Mouse (Mus musculus) left cerebral cortex, adult 18-20 months (tissue): ENCODE data around the gene Adcyap1r1. TPM values are rescaled to one million over a fixed set of nuclear protein-coding genes. Genes with fewer than 3 reads are reported as not detected.
A peak's percentile ranks its signal among the peaks of the same experiment; 100 is the strongest.

ENCODE experiments used
- DNase-seq, 2 experiments: peaks; one replicate each; pipeline ENCODE4 v3.0.0; 2021 to 2022; ENCODE audit warnings: low spot score in 2 of 2, mixed read lengths in 1 of 2
- total RNA-seq, 2 experiments: library from RNA; stranded (reverse); gene quantifications; 2 replicates each; pipeline ENCODE4 v1.2.3; 2021

Adcyap1r1 gene
- total RNA-seq, 2 experiments from 2014 or later = 121 to 135 TPM

GRCm38 (mm10) chr6:55448199-55448598, 3.6 kb upstream of the Adcyap1r1 start:
- peak in 1 of 2 experiments; percentile 54 for DNase-seq

GRCm38 (mm10) chr6:55448976-55449678, 2.7 kb upstream of the Adcyap1r1 start:
- no peak for DNase-seq

- no peak for DNase-seq
Observed at GRCm38 (mm10) chr6:55452381-55452780, 603 bp downstream of the Adcyap1r1 start.

GRCm38 (mm10) chr6:55453548-55453947, 1.8 kb downstream of the Adcyap1r1 start:
- DNase-seq = no peak

- DNase-seq = no peak
Observed at GRCm38 (mm10) chr6:55455641-55456040, 3.9 kb downstream of the Adcyap1r1 start.

GRCm38 (mm10) chr6:55457727-55458126, 5.9 kb downstream of the Adcyap1r1 start:
- no peak for DNase-seq

GRCm38 (mm10) chr6:55458156-55458555, 6.4 kb downstream of the Adcyap1r1 start:
- no peak for DNase-seq

GRCm38 (mm10) chr6:55459545-55460397, 8.0 kb downstream of the Adcyap1r1 start:
- DNase-seq = no peak

GRCm38 (mm10) chr6:55461141-55461540, 9.4 kb downstream of the Adcyap1r1 start:
- DNase-seq = peak in 1 of 2 experiments; percentile 56

- DNase-seq = no peak
Observed at GRCm38 (mm10) chr6:55461678-55462077, 9.9 kb downstream of the Adcyap1r1 start.

GRCm38 (mm10) chr6:55462394-55462793, 10.6 kb downstream of the Adcyap1r1 start:
- no peak for DNase-seq

- DNase-seq = no peak
Observed at GRCm38 (mm10) chr6:55463966-55464365, 12.2 kb downstream of the Adcyap1r1 start.

GRCm38 (mm10) chr6:55465311-55465710, 13.5 kb downstream of the Adcyap1r1 start:
- no peak for DNase-seq

- no peak for DNase-seq
Observed at GRCm38 (mm10) chr6:55466301-55466761, 14.6 kb downstream of the Adcyap1r1 start.

- DNase-seq = no peak
Observed at GRCm38 (mm10) chr6:55470691-55471090, 18.9 kb downstream of the Adcyap1r1 start.

GRCm38 (mm10) chr6:55472381-55472780, 20.6 kb downstream of the Adcyap1r1 start:
- no peak for DNase-seq

GRCm38 (mm10) chr6:55480988-55481387, 29.2 kb downstream of the Adcyap1r1 start:
- DNase-seq = no peak

- no peak for DNase-seq
Observed at GRCm38 (mm10) chr6:55482471-55482870, 30.7 kb downstream of the Adcyap1r1 start.

GRCm38 (mm10) chr6:55483360-55483759, 31.6 kb downstream of the Adcyap1r1 start:
- no peak for DNase-seq

GRCm38 (mm10) chr6:55484224-55484623, 32.4 kb downstream of the Adcyap1r1 start:
- peak; percentile 55 to 76 for DNase-seq

- no peak for DNase-seq
Observed at GRCm38 (mm10) chr6:55485216-55485615, 33.4 kb downstream of the Adcyap1r1 start.

- DNase-seq = no peak
Observed at GRCm38 (mm10) chr6:55487726-55488125, 35.9 kb downstream of the Adcyap1r1 start.
